Mouse (Mus musculus): ENCODE measurements around the gene Rabep1. TPM values are rescaled to one million over a fixed set of nuclear protein-coding genes. Genes with fewer than 3 reads are reported as not detected.

The Rabep1 gene
- polyA plus RNA-seq, 1 experiment from 2014 or later = 38.5 TPM

Other genes starting within 250 kb of the Rabep1 start
- not detected in 2 replicates for gene 4930544D05Rik, start 228.9 kb upstream of the Rabep1 start, polyA plus RNA-seq (2015; fragmentation: Nextera tagmentation; extraction: Ambion mirVana)
- gene Chrne, start 225.6 kb upstream of the Rabep1 start, polyA plus RNA-seq (2015; fragmentation: Nextera tagmentation; extraction: Ambion mirVana) = not detected in 2 replicates
- gene Gp1ba, start 205.7 kb upstream of the Rabep1 start, polyA plus RNA-seq (2015; fragmentation: Nextera tagmentation; extraction: Ambion mirVana) = 0.18 and 0.22 TPM in 2 replicates
- 120 and 129 TPM in 2 replicates for gene Rnf167, start 197.5 kb upstream of the Rabep1 start, polyA plus RNA-seq (2015; fragmentation: Nextera tagmentation; extraction: Ambion mirVana)
- gene Slc25a11, start 197.3 kb upstream of the Rabep1 start, polyA plus RNA-seq (2015; fragmentation: Nextera tagmentation; extraction: Ambion mirVana) = 165 and 173 TPM in 2 replicates
- 1,638 and 1,674 TPM in 2 replicates for gene Pfn1, start 190.1 kb upstream of the Rabep1 start, polyA plus RNA-seq (2015; fragmentation: Nextera tagmentation; extraction: Ambion mirVana)
- gene Eno3, start 187.6 kb upstream of the Rabep1 start, polyA plus RNA-seq (2015; fragmentation: Nextera tagmentation; extraction: Ambion mirVana) = 52.3 and 57.1 TPM in 2 replicates
- gene Spag7, start 175.4 kb upstream of the Rabep1 start, polyA plus RNA-seq (2015; fragmentation: Nextera tagmentation; extraction: Ambion mirVana) = 159 and 165 TPM in 2 replicates
- gene Camta2, start 156.7 kb upstream of the Rabep1 start, polyA plus RNA-seq (2015; fragmentation: Nextera tagmentation; extraction: Ambion mirVana) = 11.8 and 15.1 TPM in 2 replicates
- gene Inca1, start 144.6 kb upstream of the Rabep1 start, polyA plus RNA-seq (2015; fragmentation: Nextera tagmentation; extraction: Ambion mirVana) = 1.6 and 1.8 TPM in 2 replicates
- 3.4 and 3.6 TPM in 2 replicates for gene Kif1c, start 144.2 kb upstream of the Rabep1 start, polyA plus RNA-seq (2015; fragmentation: Nextera tagmentation; extraction: Ambion mirVana)
- 6.8 TPM in 2 replicates for gene Zfp3, start 80.6 kb upstream of the Rabep1 start, polyA plus RNA-seq (2015; fragmentation: Nextera tagmentation; extraction: Ambion mirVana)
- gene Scimp, start 32.2 kb upstream of the Rabep1 start, polyA plus RNA-seq (2015; fragmentation: Nextera tagmentation; extraction: Ambion mirVana) = 0.22 and 0.23 TPM in 2 replicates
- gene Nup88, start 125.2 kb downstream of the Rabep1 start, polyA plus RNA-seq (2015; fragmentation: Nextera tagmentation; extraction: Ambion mirVana) = 128 and 134 TPM in 2 replicates
- 76.8 and 80.1 TPM in 2 replicates for gene Rpain, start 125.4 kb downstream of the Rabep1 start, polyA plus RNA-seq (2015; fragmentation: Nextera tagmentation; extraction: Ambion mirVana)
- gene C1qbp, start 138.2 kb downstream of the Rabep1 start, polyA plus RNA-seq (2015; fragmentation: Nextera tagmentation; extraction: Ambion mirVana) = 235 and 241 TPM in 2 replicates
- gene Dhx33, start 159.7 kb downstream of the Rabep1 start, polyA plus RNA-seq (2015; fragmentation: Nextera tagmentation; extraction: Ambion mirVana) = 20.5 and 23.1 TPM in 2 replicates
- gene Mis12, start 174.8 kb downstream of the Rabep1 start, polyA plus RNA-seq (2015; fragmentation: Nextera tagmentation; extraction: Ambion mirVana) = 50.3 and 55.9 TPM in 2 replicates
- 44.2 and 49.3 TPM in 2 replicates for gene Derl2, start 175.1 kb downstream of the Rabep1 start, polyA plus RNA-seq (2015; fragmentation: Nextera tagmentation; extraction: Ambion mirVana)
- 267 and 272 TPM in 2 replicates for gene 6330403K07Rik, start 188.7 kb downstream of the Rabep1 start, polyA plus RNA-seq (2015; fragmentation: Nextera tagmentation; extraction: Ambion mirVana)